Mouse (Mus musculus): ENCODE data around the gene Cox16. TPM values are rescaled to one million over a fixed set of nuclear protein-coding genes. Genes with fewer than 3 reads are reported as not detected.
"Not testable (repeated sequence)": the region's sequence is repeated elsewhere in the genome, so short reads cannot be mapped to it uniquely, and the experiment has no call there.

The Cox16 gene
- polyA plus RNA-seq, 1 experiment from 2014 or later, result 91.8 TPM

DNA sequence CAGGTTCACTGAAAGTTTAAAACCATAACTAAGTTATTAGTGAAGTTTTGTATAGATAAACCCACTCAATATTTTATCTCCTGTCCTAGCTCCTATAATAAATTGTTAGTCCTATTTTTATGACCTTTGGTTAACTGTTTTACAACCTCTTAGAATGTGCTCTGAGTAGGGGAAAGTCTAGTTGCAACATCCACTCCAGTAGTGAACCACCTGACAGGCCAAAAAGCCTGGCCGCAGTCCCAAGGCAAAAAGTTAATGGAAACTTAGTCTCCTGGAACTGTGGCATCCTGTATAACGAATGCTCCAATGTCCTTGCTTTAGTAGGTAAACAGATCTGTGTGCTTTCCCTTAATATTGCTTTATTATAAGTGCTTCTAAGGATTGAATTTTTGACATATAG is 50.1 kb downstream of the Cox16 start:
- not testable (repeated sequence) for H3K4me3 ChIP-seq; H3K27me3 ChIP-seq (replicated peaks); H3K4me1 ChIP-seq; H3K9me3 ChIP-seq; ATAC-seq (ENCODE audit: extremely low read depth, insufficient number of reproducible peaks, low FRiP score, low TSS enrichment); H3K27ac ChIP-seq (replicated peaks); H3K4me2 ChIP-seq; H3K9ac ChIP-seq
- peaks cover 14% of the 10 kb centered on the region for H3K36me3 ChIP-seq
- 87% methylated on average over 2 of the region's 2 CpGs for WGBS

DNA sequence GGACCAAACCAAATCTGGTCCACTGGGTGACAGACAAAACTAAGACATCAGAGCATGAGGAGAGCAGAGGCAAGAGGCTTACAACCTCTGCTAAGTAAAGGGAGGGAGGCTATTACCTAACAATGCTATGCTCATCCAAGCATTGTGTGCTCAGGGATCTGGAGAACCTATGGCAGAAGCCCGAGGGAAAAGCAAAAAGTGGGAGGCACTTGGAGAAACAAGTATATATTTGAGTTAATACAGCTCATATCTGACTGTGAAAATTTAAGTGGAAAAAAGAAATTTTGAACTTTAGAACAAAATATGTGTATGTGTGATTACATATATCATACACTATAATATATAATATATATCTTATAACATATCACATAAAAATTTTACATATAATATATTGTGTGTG is 63.1 kb downstream of the Cox16 start, which contains the start of gene Adam4:
Gene Adam4, minus strand, starts transcription at position 101 of the 400 bp plus-strand sequence.
- no peak within 1 kb of the TSS for H3K9ac ChIP-seq
- no peaks in the 10 kb centered on the region for H3K4me1 ChIP-seq
- H3K4me2 ChIP-seq, result no peak within 1 kb of the TSS
- H3K9me3 ChIP-seq, result peaks cover 22% of the 10 kb centered on the region
- H3K27ac ChIP-seq (replicated peaks), result no peak within 1 kb of the TSS
- peaks cover 23% of the 10 kb centered on the region for H3K36me3 ChIP-seq
- H3K4me3 ChIP-seq, result no peak within 1 kb of the TSS
- H3K27me3 ChIP-seq (replicated peaks), result no peaks in the 10 kb centered on the region
- WGBS, result 88% methylated on average over 1 of the region's 1 CpGs
- no peak for ATAC-seq (ENCODE audit: extremely low read depth, insufficient number of reproducible peaks, low FRiP score, low TSS enrichment)

DNA sequence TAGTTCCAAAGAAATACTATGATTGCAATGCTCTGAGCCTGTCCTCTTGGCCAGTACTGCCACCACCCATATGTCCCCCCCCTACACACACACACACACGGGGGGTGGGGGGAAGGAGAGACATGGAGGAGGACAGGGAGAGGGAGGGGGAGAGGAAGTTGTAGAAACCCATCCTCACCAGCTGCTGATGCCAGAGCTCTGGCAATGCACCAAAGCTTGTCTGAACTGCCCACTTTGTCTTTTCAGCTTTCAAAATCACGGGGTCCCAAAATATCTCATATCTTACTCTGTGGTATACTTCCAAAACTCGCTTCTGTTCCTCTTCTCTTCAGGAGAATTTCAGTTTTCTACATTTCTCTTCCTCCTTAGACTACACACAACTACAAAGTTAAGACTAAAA is 71.7 kb downstream of the Cox16 start:
- no peak overlapping the region for H3K9ac ChIP-seq
- H3K36me3 ChIP-seq, result no peaks in the 10 kb centered on the region
- H3K27ac ChIP-seq (replicated peaks), result no peak overlapping the region
- 66% methylated on average over 3 of the region's 3 CpGs for WGBS
- H3K4me2 ChIP-seq, result no peak overlapping the region
- H3K9me3 ChIP-seq, result no peaks in the 10 kb centered on the region
- no peak for ATAC-seq (ENCODE audit: extremely low read depth, insufficient number of reproducible peaks, low FRiP score, low TSS enrichment)
- no peak overlapping the region for H3K4me3 ChIP-seq
- no peaks in the 10 kb centered on the region for H3K4me1 ChIP-seq
- H3K27me3 ChIP-seq (replicated peaks), result no peaks in the 10 kb centered on the region

DNA sequence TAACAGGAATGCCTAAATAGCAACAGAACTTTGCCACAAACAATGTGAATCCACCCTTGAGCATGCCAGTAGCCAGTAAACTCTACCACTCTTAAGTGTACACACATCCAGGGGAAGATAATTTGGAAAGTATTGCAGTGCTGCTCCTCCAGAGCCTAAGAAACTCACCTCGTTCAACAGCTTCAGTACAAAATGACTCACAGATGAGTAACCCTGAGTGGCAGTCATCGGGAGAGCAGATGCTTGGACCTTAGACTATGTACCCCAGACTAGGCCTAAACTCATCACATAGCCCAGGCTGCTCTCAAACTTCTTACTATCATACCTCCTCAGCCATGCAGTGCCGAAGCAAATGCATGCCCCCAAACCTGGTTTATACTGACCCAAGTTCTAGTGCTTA is 76.0 kb downstream of the Cox16 start:
- Histone ChIP-seq H3K36me3 (no peaks in the 10 kb centered on the region), H3K9ac (no peak overlapping the region), H3K4me2 (no peak overlapping the region), H3K4me3 (no peak overlapping the region), H3K9me3 (no peaks in the 10 kb centered on the region), H3K27me3 (replicated peaks) (no peaks in the 10 kb centered on the region), H3K4me1 (no peaks in the 10 kb centered on the region), H3K27ac (replicated peaks) (no peak overlapping the region)
- no peak for ATAC-seq (ENCODE audit: extremely low read depth, insufficient number of reproducible peaks, low FRiP score, low TSS enrichment)
- 78% methylated on average over 3 of the region's 3 CpGs for WGBS

DNA sequence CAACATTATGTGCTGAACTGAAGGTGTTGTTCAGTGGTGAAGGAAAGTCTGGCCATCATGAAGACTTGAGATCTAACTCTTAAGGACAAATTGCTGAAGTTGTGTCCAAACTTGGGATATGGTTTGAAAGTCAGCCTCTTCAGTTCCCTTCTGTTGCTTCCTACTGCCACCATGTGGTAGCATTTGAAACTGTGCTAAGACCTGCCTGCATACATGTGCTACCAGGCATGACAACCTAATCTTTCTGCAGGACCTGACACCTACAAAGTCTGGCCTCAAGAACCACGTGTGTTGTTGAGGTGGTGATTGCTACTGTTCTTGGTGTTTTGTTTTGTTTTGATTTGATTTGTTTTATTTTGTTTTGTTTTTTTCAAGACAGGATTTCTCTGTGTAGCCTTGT is 82.7 kb downstream of the Cox16 start:
- H3K4me1 ChIP-seq, result no peaks in the 10 kb centered on the region
- H3K4me2 ChIP-seq, result no peak overlapping the region
- no peaks in the 10 kb centered on the region for H3K36me3 ChIP-seq
- no peak for ATAC-seq (ENCODE audit: extremely low read depth, insufficient number of reproducible peaks, low FRiP score, low TSS enrichment)
- whole genome bisulfite sequencing, result 12% methylated on average over 1 of the region's 1 CpGs
- H3K9ac ChIP-seq, result no peak overlapping the region
- no peak overlapping the region for H3K27ac ChIP-seq (replicated peaks)
- no peaks in the 10 kb centered on the region for H3K27me3 ChIP-seq (replicated peaks)
- H3K9me3 ChIP-seq, result no peaks in the 10 kb centered on the region
- H3K4me3 ChIP-seq, result no peak overlapping the region

DNA sequence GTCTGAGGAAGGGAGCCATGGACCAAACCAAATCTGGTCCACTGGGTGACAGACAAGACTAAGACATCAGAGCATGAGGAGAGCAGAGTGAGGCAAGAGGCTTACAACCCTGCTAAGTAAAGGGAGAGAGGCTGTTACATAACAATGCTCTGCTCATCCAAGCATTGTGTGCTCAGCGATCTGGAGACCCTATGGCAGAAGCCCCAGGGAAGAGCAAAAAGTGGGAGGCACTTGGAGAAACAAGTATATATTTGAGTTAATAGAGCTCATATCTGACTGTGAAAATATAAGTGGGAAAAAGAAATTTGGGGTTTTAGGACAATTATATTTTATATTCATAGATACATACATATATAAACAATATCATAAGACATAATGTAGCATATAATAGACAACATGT is 105.6 kb downstream of the Cox16 start, which contains the start of gene Gm4787:
Gene Gm4787, minus strand, starts transcription at position 101 of the 400 bp plus-strand sequence.
- ATAC-seq (ENCODE audit: extremely low read depth, insufficient number of reproducible peaks, low FRiP score, low TSS enrichment); H3K9me3 ChIP-seq; H3K9ac ChIP-seq; H3K27ac ChIP-seq (replicated peaks); H3K36me3 ChIP-seq; H3K27me3 ChIP-seq (replicated peaks); H3K4me3 ChIP-seq; H3K4me2 ChIP-seq; H3K4me1 ChIP-seq: not testable (repeated sequence)
- 78% methylated on average over 1 of the region's 1 CpGs for WGBS

DNA sequence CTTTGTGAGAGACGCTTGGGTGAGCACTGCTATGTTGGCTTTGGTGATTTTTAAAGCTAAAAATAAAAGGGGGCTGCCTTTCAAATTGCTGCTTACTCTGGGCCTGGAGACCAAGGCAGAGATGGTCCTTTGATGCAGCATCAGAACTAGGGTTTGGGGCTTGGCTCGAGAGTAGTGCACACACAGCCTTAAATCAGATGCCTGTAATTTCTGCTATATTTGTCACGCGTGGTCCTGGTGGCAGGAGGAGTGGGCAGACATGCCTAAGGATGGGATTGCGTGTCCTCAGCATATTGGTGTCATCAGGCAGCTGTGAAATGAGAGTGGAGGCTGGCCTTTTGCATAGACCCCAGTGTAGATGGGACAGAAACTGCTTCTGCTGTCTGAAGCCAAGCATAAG is 151.1 kb downstream of the Cox16 start:
- Histone ChIP-seq H3K4me3 (no peak overlapping the region), H3K4me2 (peak overlapping the region; percentile 99), H3K36me3 (no peaks in the 10 kb centered on the region), H3K27me3 (replicated peaks) (peaks cover 67% of the 10 kb centered on the region), H3K27ac (replicated peaks) (no peak overlapping the region), H3K9ac (no peak overlapping the region), H3K9me3 (no peaks in the 10 kb centered on the region), H3K4me1 (peaks cover 7% of the 10 kb centered on the region)
- ATAC-seq (ENCODE audit: extremely low read depth, insufficient number of reproducible peaks, low FRiP score, low TSS enrichment), result no peak
- WGBS, result 62% methylated on average over 5 of the region's 5 CpGs

DNA sequence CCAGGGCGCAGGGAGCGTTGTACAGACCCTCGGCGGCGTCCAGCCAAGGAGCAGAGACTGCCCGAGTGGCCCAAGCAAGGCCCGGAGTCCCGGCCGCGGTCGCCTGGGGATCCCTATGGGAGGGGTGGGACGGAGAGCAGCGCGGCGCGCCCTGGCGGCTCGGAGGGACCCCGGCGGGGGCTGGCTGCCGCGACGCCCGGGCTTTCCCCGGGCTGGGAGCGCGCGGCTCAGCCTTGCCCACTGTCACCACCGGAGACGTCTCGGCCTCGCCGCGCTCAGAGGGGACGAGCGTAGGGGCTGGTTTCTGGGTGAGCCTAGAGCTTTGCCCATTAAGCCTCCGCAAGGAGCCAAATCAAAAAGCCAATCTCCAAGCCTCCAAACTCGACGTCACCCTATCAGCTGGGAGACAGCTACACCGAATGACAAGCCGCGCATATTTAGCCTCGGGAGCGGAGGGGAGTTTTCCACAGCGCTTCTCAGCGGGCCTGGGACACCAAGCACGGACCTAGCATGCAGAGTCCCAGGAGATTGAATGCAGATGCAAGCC is 152.0 kb downstream of the Cox16 start, which contains the start of gene Slc8a3:
Gene Slc8a3, minus strand, starts transcription at position 306 of the 547 bp plus-strand sequence.
- Histone ChIP-seq H3K9me3 (no peaks in the 10 kb centered on the region), H3K9ac (peak within 1 kb of the TSS; percentile 79), H3K4me1 (peaks cover 7% of the 10 kb centered on the region), H3K4me3 (peak within 1 kb of the TSS; percentile 67), H3K36me3 (no peaks in the 10 kb centered on the region), H3K27me3 (replicated peaks) (peaks cover 74% of the 10 kb centered on the region), H3K27ac (replicated peaks) (no peak within 1 kb of the TSS), H3K4me2 (peak within 1 kb of the TSS; percentile 99)
- WGBS, result under 1% methylated on average over 47 of the region's 47 CpGs
- ATAC-seq (ENCODE audit: extremely low read depth, insufficient number of reproducible peaks, low FRiP score, low TSS enrichment), result peak; percentile 57; the same call in 1 of the 2 replicates

DNA sequence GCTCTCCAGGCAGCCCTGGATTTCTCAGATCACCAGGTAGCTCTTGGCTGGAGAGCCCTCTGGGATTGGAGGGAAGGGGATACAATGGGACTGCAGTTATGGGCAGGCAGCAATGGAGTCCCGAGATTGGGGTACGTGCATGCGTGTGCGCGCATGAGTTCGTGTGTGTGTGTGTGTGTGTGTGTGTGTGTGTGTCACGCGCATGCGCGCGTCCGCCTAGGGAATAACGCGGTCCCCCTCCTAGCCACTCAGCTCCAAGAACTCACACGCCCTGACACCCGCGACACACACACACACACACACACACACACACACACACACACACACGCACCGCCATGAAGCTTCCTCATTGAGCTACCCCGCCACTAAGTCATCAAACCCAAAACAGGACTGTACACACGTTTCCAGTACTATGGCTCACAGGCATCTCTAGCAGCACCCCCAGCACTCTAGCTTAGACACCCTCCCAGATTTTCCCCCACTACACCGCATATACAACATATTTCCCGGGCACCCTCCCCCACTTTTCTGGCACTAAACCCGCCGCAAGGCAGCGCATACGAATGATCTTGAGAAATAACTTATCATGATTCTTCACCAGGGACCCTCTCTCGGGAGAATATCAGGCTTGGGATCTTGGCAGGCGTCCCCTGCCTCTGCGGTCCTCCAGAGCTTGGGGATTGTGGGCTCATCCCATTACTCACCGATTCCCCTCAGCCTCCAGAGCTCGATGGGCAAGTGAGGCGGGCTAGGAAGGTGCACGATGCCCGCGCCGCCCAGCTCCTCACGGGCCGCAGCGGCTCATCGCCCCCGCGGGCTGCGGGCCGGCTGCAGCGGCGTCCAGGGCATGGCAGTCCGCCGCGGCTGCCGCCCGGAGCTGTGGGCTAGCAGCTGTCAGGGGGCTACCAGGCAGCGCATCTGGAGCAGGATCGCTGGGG is 152.7 kb downstream of the Cox16 start:
- peaks cover 7% of the 10 kb centered on the region for H3K4me1 ChIP-seq
- H3K9ac ChIP-seq, result peak overlapping the region; percentile 79
- ATAC-seq (ENCODE audit: extremely low read depth, insufficient number of reproducible peaks, low FRiP score, low TSS enrichment), result no peak
- peak overlapping the region; percentile 99 for H3K4me2 ChIP-seq
- H3K9me3 ChIP-seq, result no peaks in the 10 kb centered on the region
- under 1% methylated on average over 45 of the region's 54 CpGs for WGBS
- H3K36me3 ChIP-seq, result no peaks in the 10 kb centered on the region
- H3K27me3 ChIP-seq (replicated peaks), result peaks cover 77% of the 10 kb centered on the region
- H3K4me3 ChIP-seq, result peak overlapping the region; percentile 67
- no peak overlapping the region for H3K27ac ChIP-seq (replicated peaks)

DNA sequence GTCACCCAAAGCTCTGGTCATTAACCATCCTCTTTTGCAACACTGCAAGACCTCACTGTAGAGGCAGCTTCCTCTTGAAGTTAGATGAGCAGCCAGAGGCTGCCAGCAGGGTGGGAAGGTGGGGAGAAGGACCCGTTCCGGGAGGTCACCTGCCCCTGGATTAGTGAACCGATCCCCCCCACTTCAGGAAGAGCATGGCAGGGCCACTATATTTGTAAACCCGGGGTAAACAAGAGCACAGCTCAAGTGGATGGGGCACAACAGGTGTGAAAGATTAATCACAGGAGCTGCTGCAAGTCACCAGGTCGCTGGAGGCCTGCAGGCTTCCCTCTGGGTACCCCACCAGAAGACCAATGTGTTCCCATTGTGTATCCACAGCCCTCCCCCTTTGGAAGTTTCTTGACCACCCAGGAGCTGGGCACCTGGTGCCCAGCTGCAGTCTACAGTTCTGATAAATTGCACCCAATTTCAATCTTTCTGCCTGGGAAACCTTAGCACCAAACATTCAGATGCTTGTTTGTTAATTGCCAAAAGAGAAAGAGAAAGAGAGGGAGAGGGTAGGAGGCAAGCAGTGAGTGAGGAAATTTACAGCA is 153.8 kb downstream of the Cox16 start:
- Histone ChIP-seq H3K4me2 (peak overlapping the region; percentile 99; the same call in 1 of the 2 replicates), H3K4me3 (no peak overlapping the region), H3K36me3 (no peaks in the 10 kb centered on the region), H3K9me3 (no peaks in the 10 kb centered on the region), H3K4me1 (peaks cover 7% of the 10 kb centered on the region), H3K27ac (replicated peaks) (no peak overlapping the region), H3K27me3 (replicated peaks) (peaks cover 77% of the 10 kb centered on the region), H3K9ac (no peak overlapping the region)
- 44% methylated on average over 5 of the region's 5 CpGs for WGBS
- no peak for ATAC-seq (ENCODE audit: extremely low read depth, insufficient number of reproducible peaks, low FRiP score, low TSS enrichment)

DNA sequence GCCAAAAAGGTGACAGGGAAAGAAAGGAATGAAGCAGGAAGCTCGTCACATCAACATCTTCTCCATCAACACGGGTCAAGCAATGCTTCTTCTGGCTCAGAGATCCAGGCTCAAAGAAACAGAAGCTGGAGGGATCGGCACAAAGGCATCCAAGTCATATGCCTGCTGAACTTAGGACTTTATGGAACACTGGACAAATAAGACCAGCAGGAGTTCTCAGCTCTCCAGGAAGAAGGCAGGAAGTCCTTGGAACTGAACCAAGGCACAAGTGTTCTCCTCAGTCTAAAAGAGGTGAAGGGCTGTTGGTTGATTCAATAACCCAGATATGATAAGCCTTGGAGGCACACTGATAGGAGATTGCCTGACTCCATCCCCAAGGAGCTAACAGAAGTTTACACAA is 159.9 kb downstream of the Cox16 start:
- H3K27me3 ChIP-seq (replicated peaks), result peaks cover 21% of the 10 kb centered on the region
- H3K9ac ChIP-seq, result no peak overlapping the region
- no peaks in the 10 kb centered on the region for H3K36me3 ChIP-seq
- no peaks in the 10 kb centered on the region for H3K9me3 ChIP-seq
- no peak overlapping the region for H3K27ac ChIP-seq (replicated peaks)
- H3K4me1 ChIP-seq, result peaks cover 13% of the 10 kb centered on the region
- WGBS, result 72% methylated on average over 3 of the region's 3 CpGs
- ATAC-seq (ENCODE audit: extremely low read depth, insufficient number of reproducible peaks, low FRiP score, low TSS enrichment), result no peak
- H3K4me3 ChIP-seq, result no peak overlapping the region
- H3K4me2 ChIP-seq, result no peak overlapping the region

All from heart, embryonic 13.5 days (tissue).